Mouse (Mus musculus): ENCODE data around the gene Tlr4.

The Tlr4 gene

DNA sequence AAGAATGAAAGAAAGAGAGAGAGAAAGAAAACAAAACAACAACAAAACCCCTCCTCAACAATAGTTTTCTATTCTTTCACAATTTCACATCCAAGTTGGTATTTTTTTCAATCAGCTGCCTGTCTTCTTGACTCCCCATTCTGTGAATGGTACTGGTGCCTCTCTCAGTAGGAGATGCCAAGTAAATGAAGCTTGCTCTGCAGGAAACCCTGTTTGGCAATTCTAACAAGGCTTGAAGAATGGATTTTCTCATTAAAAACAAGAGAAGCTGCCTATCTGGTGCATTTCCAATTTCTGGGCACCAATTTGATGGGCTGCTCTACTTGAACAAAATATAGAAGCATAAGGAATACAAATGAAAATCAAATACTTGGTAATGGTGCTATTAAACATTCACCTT is 74.1 kb downstream of the Tlr4 start:
- DNase-seq: no peak

DNA sequence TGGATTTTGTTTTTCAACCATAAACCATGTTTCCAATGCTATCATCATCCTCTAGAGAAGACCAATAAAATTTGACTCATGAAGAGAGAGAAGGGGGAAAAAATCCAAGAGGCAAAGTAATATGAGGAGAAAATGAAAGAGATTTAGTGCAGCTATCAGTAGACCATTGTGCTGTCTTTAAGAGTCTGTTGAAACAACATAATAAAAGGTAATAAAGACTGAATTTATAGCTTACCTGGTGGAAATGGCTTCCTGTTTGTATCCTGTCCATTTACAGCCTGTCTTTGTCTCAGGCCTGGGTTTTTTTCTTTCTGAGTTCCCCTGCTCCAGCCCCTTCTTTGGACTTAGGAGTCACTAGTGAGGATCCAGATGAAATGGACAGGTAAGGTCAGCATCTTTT is 81.0 kb downstream of the Tlr4 start:
- no peak for DNase-seq

- no peak for DNase-seq
These were observed 92.4 kb downstream of the Tlr4 start for GRCm38 (mm10) chr4:66919630-66920372.

- no peak for DNase-seq
These were observed 96.4 kb downstream of the Tlr4 start for GRCm38 (mm10) chr4:66923616-66924276.

GRCm38 (mm10) chr4:66926066-66926465 is 98.7 kb downstream of the Tlr4 start:
- no peak for DNase-seq

- DNase-seq: no peak
These were observed 100.2 kb downstream of the Tlr4 start for GRCm38 (mm10) chr4:66927537-66928088.

GRCm38 (mm10) chr4:66938489-66939061 is 111.2 kb downstream of the Tlr4 start:
- DNase-seq: no peak

- DNase-seq: no peak
These were observed 114.5 kb downstream of the Tlr4 start for GRCm38 (mm10) chr4:66941894-66942293.

DNA sequence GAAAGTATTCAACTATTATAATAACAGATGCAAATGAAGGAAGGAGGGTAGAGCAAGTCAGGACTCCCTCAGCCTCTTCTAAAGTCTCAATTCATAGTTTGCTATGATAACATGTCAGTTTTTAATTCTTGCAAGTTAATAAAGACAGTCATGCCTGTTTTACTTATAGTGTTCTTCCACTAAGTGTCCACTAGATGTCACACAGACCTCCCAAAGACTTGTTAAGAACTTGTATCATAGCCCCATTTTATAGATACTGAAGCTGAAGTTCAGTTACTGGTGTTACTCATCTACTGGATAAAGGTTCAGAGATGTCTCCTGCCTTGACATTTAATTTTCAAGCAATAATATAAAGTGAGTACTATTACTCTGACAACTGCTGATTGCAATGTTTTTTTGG is 116.3 kb downstream of the Tlr4 start:
- no peak for DNase-seq

- no peak for DNase-seq
These were observed 120.3 kb downstream of the Tlr4 start for GRCm38 (mm10) chr4:66947657-66948056.

DNA sequence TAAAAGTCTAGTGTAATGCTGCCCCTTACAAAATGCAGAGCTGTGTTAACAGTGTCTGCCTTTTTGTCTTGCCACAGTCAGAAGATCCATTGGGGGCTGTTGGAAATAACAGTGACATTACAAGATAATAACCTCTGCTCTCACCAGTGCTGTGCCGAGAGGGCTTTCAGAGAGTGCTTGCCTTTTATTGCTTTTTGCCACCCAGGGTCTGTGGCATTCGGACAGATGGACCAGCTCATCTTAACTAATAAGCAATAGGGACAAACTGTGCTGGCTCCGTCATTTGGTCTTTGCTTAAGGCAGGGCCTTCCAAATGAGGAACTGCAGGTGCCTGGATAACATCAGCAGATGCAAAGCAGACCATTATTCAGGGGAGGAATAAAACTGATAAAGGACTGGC is 147.5 kb downstream of the Tlr4 start:
- no peak for DNase-seq
